Comparison of ENCODE assay signal across 14 mouse cellular contexts in the genomic region with DNA sequence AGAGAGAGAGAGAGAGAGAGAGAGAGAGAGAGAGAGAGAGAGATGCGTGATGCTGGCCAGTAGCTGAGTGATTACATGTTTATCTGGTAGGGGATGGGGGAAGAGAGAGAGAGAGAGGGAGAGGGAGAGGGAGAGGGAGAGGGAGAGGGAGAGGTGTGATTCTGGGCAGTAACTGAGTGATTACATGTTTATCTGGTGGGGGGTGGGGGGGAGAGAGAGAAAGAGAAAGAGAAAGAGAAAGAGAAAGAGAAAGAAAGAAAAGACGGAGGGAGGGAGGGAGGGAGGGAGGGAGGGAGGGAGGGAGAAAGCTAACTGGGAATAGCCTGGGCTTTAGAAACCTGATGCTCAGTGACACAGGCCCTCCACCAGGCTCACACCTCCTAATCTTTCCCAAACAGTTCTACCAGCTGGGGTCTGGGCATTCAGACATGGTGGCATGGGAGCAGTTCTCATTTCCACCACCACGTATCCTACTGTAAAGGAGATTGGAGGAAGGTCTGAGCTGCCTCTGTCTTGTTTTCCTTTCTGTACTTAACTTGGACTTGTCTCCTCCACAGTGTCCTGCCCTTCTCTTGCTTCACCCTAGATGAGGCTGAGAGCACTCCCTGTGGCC.
DNase-seq lines count a peak whose midpoint lies in the region; ATAC-seq and TF ChIP-seq lines count a peak whose summit lies in the region.
"Had no signal": no experiment of that assay in that cellular context is flagged by ENCODE, and none has a peak within 500 bp of the region (broad histone marks: within the 10 kb centered on the region; RNA-seq: fewer than 3 reads in every experiment).

No protein-coding gene starts in this region.

- H3K9me3 ChIP-seq in CH12.LX (replicated peaks; ENCODE audit: low read length): no peaks in the 10 kb centered on the region
- no peaks in the 10 kb centered on the region for H3K9me3 ChIP-seq in liver, embryonic 11.5 days (ENCODE audit: control insufficient read depth, low read length)
- H3K9me3 ChIP-seq: embryonic facial prominence, embryonic 10.5 days; hindbrain, embryonic 15.5 days; midbrain, embryonic 15.5 days had no signal

- no peak for TF ChIP-seq POLR2A in lung, adult 2 months (IDR thresholded peaks at IDR 0.05; ENCODE audit: borderline replicate concordance, extremely low read depth, low read depth, low read length)
- no peak for TF ChIP-seq POLR2A in CH12.LX (IDR thresholded peaks at IDR 0.05; ENCODE audit: low read depth, low read length)

- H3K4me1 ChIP-seq in lung, adult 2 months (ENCODE audit: control insufficient read depth, insufficient read depth, low read length): no peaks in the 10 kb centered on the region; the same call in 1 of the 2 replicates
- H3K4me1 ChIP-seq in CH12.LX (ENCODE audit: control insufficient read depth in 1 of 2, insufficient read depth in 2 of 2): no peaks in the 10 kb centered on the region
- H3K4me1 ChIP-seq in liver, embryonic 11.5 days (replicated peaks; ENCODE audit: control insufficient read depth, insufficient read depth, low read length): no peaks in the 10 kb centered on the region
- H3K4me1 ChIP-seq: embryonic facial prominence, embryonic 10.5 days; hindbrain, embryonic 15.5 days; midbrain, embryonic 15.5 days had no signal

- no peak for TF ChIP-seq CTCF in gastrocnemius, adult 2 months (IDR thresholded peaks at IDR 0.05)
- TF ChIP-seq CTCF in lung, adult 2 months (IDR thresholded peaks at IDR 0.05; ENCODE audit: insufficient read depth, low read length): no peak
- no peak for TF ChIP-seq CTCF in CH12.LX (conservative IDR thresholded peaks at IDR 0.05 in 1 of 2, IDR thresholded peaks at IDR 0.05 in 1 of 2; ENCODE audit: low read depth in 2 of 2, low read length in 2 of 2)

- DNase-seq in gastrocnemius, adult 2 months: peak; percentile 26
- DNase-seq in gastrocnemius, postnatal 36 days: no peak
- DNase-seq in lung, adult 2 months: no peak
- DNase-seq in lung, postnatal 10 days: no peak
- DNase-seq in CH12.LX (ENCODE audit: extremely low read depth): no peak
- peak; percentile 33 for DNase-seq in induced T-regulatory cell, adult 2 months (ENCODE audit: low read depth)
- DNase-seq in liver, embryonic 11.5 days (ENCODE audit: low spot score): no peak
- no peak for DNase-seq in spleen, adult 12 weeks (ENCODE audit: low spot score)
- DNase-seq: cerebellum, postnatal 14 days; lung, adult 18-20 months; spleen, adult 18-20 months had no signal

- 0 out of 2 replicates have a peak overlapping the region, but pooled peaks have one; percentile 30 for H3K9ac ChIP-seq in CH12.LX (ENCODE audit: insufficient read depth, low read depth)
- H3K9ac ChIP-seq in liver, embryonic 11.5 days (ENCODE audit: low read depth, low read length): no peak overlapping the region
- H3K9ac ChIP-seq: hindbrain, embryonic 15.5 days; midbrain, embryonic 15.5 days had no signal

- ATAC-seq in liver, embryonic 11.5 days (replicated peaks; ENCODE audit: low FRiP score): no peak; the same call in 1 of the 2 replicates
- ATAC-seq: midbrain, embryonic 15.5 days had no signal

- no peak for TF ChIP-seq EP300 in CH12.LX (IDR thresholded peaks at IDR 0.05; ENCODE audit: low read length)

- H3K4me2 ChIP-seq in CH12.LX (ENCODE audit: insufficient read depth, low read depth, poor library complexity, severe bottlenecking): peak overlapping the region; percentile 31
- H3K4me2 ChIP-seq in liver, embryonic 11.5 days: no peak overlapping the region
- H3K4me2 ChIP-seq: hindbrain, embryonic 15.5 days; midbrain, embryonic 15.5 days had no signal

- peaks cover 3 to 42% of the 10 kb centered on the region in 2 experiments for H3K36me3 ChIP-seq in CH12.LX (replicated peaks in 1 of 2; ENCODE audit: control insufficient read depth in 1 of 2, insufficient read depth in 1 of 2, low read length in 1 of 2)
- peaks cover 2% of the 10 kb centered on the region; the same call in 1 of the 2 replicates for H3K36me3 ChIP-seq in liver, embryonic 11.5 days (ENCODE audit: control insufficient read depth, insufficient read depth, low read length)

- H3K79me2 ChIP-seq in CH12.LX (replicated peaks; ENCODE audit: control insufficient read depth, extremely low read depth, insufficient read depth, poor library complexity, severe bottlenecking): no peaks in the 10 kb centered on the region

- TF ChIP-seq RAD21 in CH12.LX (IDR thresholded peaks at IDR 0.05; ENCODE audit: low read depth, low read length): no peak

- dilution Hi-C loops in CH12.LX (cut with MboI; ENCODE audit: extremely low pct_ligation_motif_present, extremely low pct_unique_long_range_greater_than_20kb, low sequenced_read_pairs): no loop called here

- intact Hi-C loops in gastrocnemius, adult 2 months (cut with DNase I): no loop called here
- intact Hi-C loops in gastrocnemius, postnatal 36 days (cut with DNase I): no loop called here

- no peaks in the 10 kb centered on the region for H3K27me3 ChIP-seq in CH12.LX (replicated peaks)
- no peaks in the 10 kb centered on the region for H3K27me3 ChIP-seq in liver, embryonic 11.5 days (replicated peaks; ENCODE audit: control insufficient read depth, insufficient read depth, low read length)
- H3K27me3 ChIP-seq: hindbrain, embryonic 15.5 days; midbrain, embryonic 15.5 days had no signal

- H3K27ac ChIP-seq in gastrocnemius, adult 2 months: peak overlapping the region; percentile 56
- H3K27ac ChIP-seq in CH12.LX (ENCODE audit: insufficient read depth, low read depth): no peak overlapping the region
- no peak overlapping the region for H3K27ac ChIP-seq in liver, embryonic 11.5 days (ENCODE audit: low read depth, low read length)
- H3K27ac ChIP-seq: embryonic facial prominence, embryonic 10.5 days; hindbrain, embryonic 15.5 days; midbrain, embryonic 15.5 days had no signal

- H3K4me3 ChIP-seq in gastrocnemius, adult 2 months: no peak overlapping the region
- H3K4me3 ChIP-seq in lung, adult 2 months (replicated peaks; ENCODE audit: extremely low read depth, low read depth, low read length): peak overlapping the region; percentile 10
- no peak overlapping the region for H3K4me3 ChIP-seq in CH12.LX (replicated peaks in 1 of 3; ENCODE audit: low read depth in 2 of 3, low read length in 2 of 3, poor library complexity in 1 of 3)
- no peak overlapping the region for H3K4me3 ChIP-seq in liver, embryonic 11.5 days (ENCODE audit: low read depth, low read length)
- H3K4me3 ChIP-seq: embryonic facial prominence, embryonic 10.5 days; hindbrain, embryonic 15.5 days; midbrain, embryonic 15.5 days had no signal

- 48% methylated on average over 3 of the region's 3 CpGs for WGBS in lung, adult 2 months
- 63% methylated on average over 2 of the region's 3 CpGs for WGBS in liver, embryonic 11.5 days

- in situ Hi-C loops in CH12.LX (cut with MboI; ENCODE audit: low pct_ligation_motif_present, low pct_unique_long_range_greater_than_20kb, low sequenced_read_pairs): no loop called here

TF ChIP-seq in CH12.LX, 34 proteins besides CTCF, POLR2A, EP300 and RAD21:
- TF ChIP-seq MEF2A (IDR thresholded peaks at IDR 0.05; ENCODE audit: borderline replicate concordance, low read depth, low read length) (no peak), CHD1 (IDR thresholded peaks at IDR 0.05; ENCODE audit: low read depth, low read length) (no peak), MAX (IDR thresholded peaks at IDR 0.05; ENCODE audit: low read length) (no peak), PAX5 (IDR thresholded peaks at IDR 0.05; ENCODE audit: low read length) (no peak)

Comparison
In these comparisons a context has a peak if more than half of its experiments do, and no peak if none do; other contexts are left out.
1. DNase-seq: peak in gastrocnemius, adult 2 months (single experiment) and induced T-regulatory cell, adult 2 months (single experiment); none in gastrocnemius, postnatal 36 days (0 of 2), lung, adult 2 months (single experiment), lung, postnatal 10 days (single experiment), CH12.LX (single experiment), liver, embryonic 11.5 days (single experiment) and spleen, adult 12 weeks (single experiment).